Mouse (Mus musculus) lung, postnatal 0 days (tissue): Measurements from ENCODE around the gene Enpep.

Experiments
- CTCF ChIP-seq: IDR thresholded peaks from 2 replicates; pipeline ENCODE4 v1.5.1; 2016; ENCODE audit warnings: antibody characterized with exemption, mild to moderate bottlenecking
- EP300 ChIP-seq: IDR thresholded peaks from 2 replicates; pipeline ENCODE4 v1.6.1; 2016; ENCODE audit warnings: antibody characterized with exemption, mild to moderate bottlenecking, control low read depth

DNA sequence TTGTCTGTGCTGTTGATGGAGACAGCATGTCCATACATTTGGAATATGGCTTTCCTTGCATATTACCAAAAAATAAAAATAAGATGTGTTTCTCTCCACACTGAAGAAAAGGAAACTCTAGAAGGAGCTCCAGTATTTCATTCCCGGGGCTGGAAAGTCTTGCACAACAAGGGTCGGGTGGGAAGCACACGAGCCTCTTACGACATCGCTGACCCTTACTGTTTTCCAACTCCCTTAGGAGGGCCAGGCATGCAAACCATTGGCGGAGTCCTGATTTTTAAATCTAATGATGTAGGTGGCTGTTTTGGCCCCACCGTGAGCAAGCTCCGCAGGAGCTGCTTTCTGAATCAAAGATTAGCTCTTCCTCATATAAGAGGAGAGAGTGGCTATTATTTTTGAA, 20.6 kb downstream of the Enpep start:
- peak; percentile 14; the same call in 1 of the 2 replicates for TF ChIP-seq CTCF
- TF ChIP-seq EP300 = no peak
